Mouse (Mus musculus): Measurements from ENCODE around the gene Wars.

DNA sequence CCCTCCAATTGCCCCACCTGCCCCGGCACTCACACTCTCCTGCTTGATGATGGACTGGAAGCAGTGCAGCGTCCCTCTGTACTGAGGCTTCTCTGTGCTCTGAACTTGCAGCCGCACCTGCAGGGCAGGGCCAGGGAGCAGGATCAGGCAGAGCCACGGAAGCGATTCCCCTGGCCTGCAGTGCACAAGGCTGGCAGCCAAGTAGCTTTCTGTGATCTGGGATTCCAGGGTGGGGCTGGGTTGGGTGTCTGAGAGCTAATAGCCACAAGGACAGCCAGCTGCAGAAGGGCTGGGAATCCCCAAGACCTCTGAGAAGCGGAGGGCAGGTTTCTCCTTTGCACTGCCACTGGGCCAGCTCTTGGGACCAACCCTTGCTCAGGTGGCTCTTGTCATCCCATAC lies 66.3 kb downstream of the Wars start:
- TF ChIP-seq POLR2A (IDR thresholded peaks at IDR 0.05; ENCODE audit: low read depth, low read length) (no peak), CTCF (IDR thresholded peaks at IDR 0.05; ENCODE audit: extremely low read depth, insufficient read length, insufficient replicate concordance, low read depth, low read length) (no peak)

All from small intestine, adult 2 months (tissue).